Mouse (Mus musculus) embryonic fibroblast, embryonic 13.5 days (primary cell): ENCODE measurements at regions not wholly inside any gene's neighbourhood (a gene's known extent, or its start where the extent isn't known, plus 50 kb on each side); places are given as distances from the start of the nearest gene placed in this dataset.

Experiments
- H3K27ac ChIP-seq: 2 replicates; pipeline ENCODE4 v1.5.1; 2012; ENCODE audit warnings: low read length, control low read depth, inconsistent platforms; ENCODE audit not compliant: insufficient read depth
- H3K4me1 ChIP-seq: 2 replicates; pipeline ENCODE4 v1.6.1; 2011; ENCODE audit warnings: low read length; ENCODE audit not compliant: control insufficient read depth, insufficient read depth
- H3K4me3 ChIP-seq: 2 replicates; pipeline ENCODE4 v1.5.1; 2011; ENCODE audit warnings: mild to moderate bottlenecking, control low read depth, low read length; ENCODE audit not compliant: insufficient read depth
- CTCF ChIP-seq: IDR thresholded peaks from 2 replicates; pipeline ENCODE4 v1.5.1; 2011; ENCODE audit warnings: mild to moderate bottlenecking, control low read depth, low read length, moderate library complexity, borderline replicate concordance; ENCODE audit not compliant: insufficient read depth
- POLR2A ChIP-seq: IDR thresholded peaks from 2 replicates; pipeline ENCODE4 v1.6.1; 2011; ENCODE audit warnings: low read depth, mild to moderate bottlenecking, control low read depth, low read length, moderate library complexity

GRCm38 (mm10) chr7:35938123-35938869 is 135.5 kb upstream of the Zfp507 start:
- H3K27ac ChIP-seq: no peak overlapping the region
- H3K4me1 ChIP-seq: no peaks in the 10 kb centered on the region
- H3K4me3 ChIP-seq: no peak overlapping the region
- no peak for TF ChIP-seq CTCF
- no peak for TF ChIP-seq POLR2A

- no peaks in the 10 kb centered on the region for H3K4me1 ChIP-seq
- TF ChIP-seq CTCF: no peak
- TF ChIP-seq POLR2A: no peak
- no peak overlapping the region for H3K4me3 ChIP-seq
- H3K27ac ChIP-seq: no peak overlapping the region
Observed at GRCm38 (mm10) chr7:35926749-35927148, 123.9 kb upstream of the Zfp507 start.

- Histone ChIP-seq H3K27ac (no peak overlapping the region), H3K4me3 (no peak overlapping the region), H3K4me1 (peaks cover 9% of the 10 kb centered on the region; the same call in 1 of the 2 replicates)
- TF ChIP-seq CTCF: no peak
- TF ChIP-seq POLR2A: no peak
Observed at GRCm38 (mm10) chr7:35922582-35922981, 119.8 kb upstream of the Zfp507 start.

GRCm38 (mm10) chr7:35920884-35921283 is 118.1 kb upstream of the Zfp507 start:
- Histone ChIP-seq H3K4me3 (no peak overlapping the region), H3K4me1 (peaks cover 9% of the 10 kb centered on the region; the same call in 1 of the 2 replicates), H3K27ac (peak overlapping the region; percentile 9; the same call in 1 of the 2 replicates)
- TF ChIP-seq POLR2A (no peak), CTCF (no peak)

- Histone ChIP-seq H3K27ac (peak overlapping the region; percentile 9; the same call in 1 of the 2 replicates), H3K4me1 (peaks cover 9% of the 10 kb centered on the region; the same call in 1 of the 2 replicates), H3K4me3 (no peak overlapping the region)
- no peak for TF ChIP-seq POLR2A
- TF ChIP-seq CTCF: no peak
Observed at GRCm38 (mm10) chr7:35920194-35920609, 117.4 kb upstream of the Zfp507 start.

- no peak overlapping the region for H3K4me3 ChIP-seq
- H3K27ac ChIP-seq: no peak overlapping the region
- H3K4me1 ChIP-seq: no peaks in the 10 kb centered on the region
- TF ChIP-seq POLR2A: no peak
- no peak for TF ChIP-seq CTCF
Observed at GRCm38 (mm10) chr7:35910109-35910706, 107.4 kb upstream of the Zfp507 start.

- Histone ChIP-seq H3K4me3 (no peak overlapping the region), H3K27ac (no peak overlapping the region)
Observed at GRCm38 (mm10) chr7:35901942-35902381, 99.2 kb upstream of the Zfp507 start.

GRCm38 (mm10) chr7:35898701-35899445 is 96.1 kb upstream of the Zfp507 start:
- TF ChIP-seq POLR2A (no peak), CTCF (no peak)
- H3K27ac ChIP-seq: 0 out of 2 replicates have a peak overlapping the region, but pooled peaks have one; percentile 28
- H3K4me3 ChIP-seq: no peak overlapping the region
- H3K4me1 ChIP-seq: no peaks in the 10 kb centered on the region

More at GRCm38 (mm10) chr7:35901942-35902381, 99.2 kb upstream of the Zfp507 start:
- no peaks in the 10 kb centered on the region for H3K4me1 ChIP-seq
- peak; percentile 76 for TF ChIP-seq CTCF
- no peak for TF ChIP-seq POLR2A

- TF ChIP-seq CTCF (no peak), POLR2A (no peak)
- Histone ChIP-seq H3K4me3 (no peak overlapping the region), H3K4me1 (no peaks in the 10 kb centered on the region), H3K27ac (no peak overlapping the region)
Observed at GRCm38 (mm10) chr7:35893292-35893691, 90.5 kb upstream of the Zfp507 start.

- Histone ChIP-seq H3K4me1 (no peaks in the 10 kb centered on the region), H3K27ac (no peak overlapping the region), H3K4me3 (no peak overlapping the region)
- TF ChIP-seq POLR2A: no peak
- TF ChIP-seq CTCF: no peak
Observed at GRCm38 (mm10) chr7:35886051-35886450, 83.2 kb upstream of the Zfp507 start.
